Mouse (Mus musculus) lung, adult 2 months (tissue): ENCODE data around the gene Sp100.

ENCODE experiments used
- CTCF ChIP-seq: fragments of 200-500 bp; IDR thresholded peaks from 2 replicates; pipeline ENCODE4 v1.5.1; 2011; ENCODE audit warnings: mild to moderate bottlenecking, low read length, control low read depth; ENCODE audit not compliant: insufficient read depth
- POLR2A ChIP-seq: fragments of 200-500 bp; IDR thresholded peaks from 2 replicates; pipeline ENCODE4 v1.6.1; 2011; ENCODE audit warnings: low read depth, mild to moderate bottlenecking, control low read depth, low read length, borderline replicate concordance; ENCODE audit errors: extremely low read depth

GRCm38 (mm10) chr1:85730471-85730870 is 80.7 kb downstream of the Sp100 start:
- TF ChIP-seq POLR2A (no peak), CTCF (no peak)
